Mouse (Mus musculus): ENCODE data around the gene Ccdc181. TPM values are rescaled to one million over a fixed set of nuclear protein-coding genes. Genes with fewer than 3 reads are reported as not detected.
"Not testable (repeated sequence)": the region's sequence is repeated elsewhere in the genome, so short reads cannot be mapped to it uniquely, and the experiment has no call there.

Ccdc181 gene
- 11.8 and 12.2 TPM in 2 replicates for polyA plus RNA-seq (2014; fragmentation: Nextera tagmentation; extraction: Ambion mirVana)

GRCm38 (mm10) chr1:164275455-164275954, at the start of gene Ccdc181:
Gene Ccdc181, plus strand, starts transcription at chr1:164275585.
- Histone ChIP-seq H3K9ac (replicated peaks; ENCODE audit: low read depth, low read length) (peak within 1 kb of the TSS; percentile 25; the same call in 1 of the 2 replicates), H3K27ac (ENCODE audit: low read length) (no peak within 1 kb of the TSS; the same call in 1 of the 2 replicates), H3K4me3 (ENCODE audit: low read depth, low read length) (peak within 1 kb of the TSS; percentile 52), H3K4me2 (replicated peaks; ENCODE audit: low read depth, low read length) (peak within 1 kb of the TSS; percentile 73), H3K36me3 (ENCODE audit: control insufficient read depth, insufficient read depth, low read length) (no peaks in the 10 kb centered on the region), H3K27me3 (ENCODE audit: control insufficient read depth, insufficient read depth, low read length) (no peaks in the 10 kb centered on the region), H3K9me3 (ENCODE audit: control insufficient read depth, low read depth, low read length) (no peaks in the 10 kb centered on the region), H3K4me1 (ENCODE audit: control insufficient read depth, insufficient read depth, low read length) (no peaks in the 10 kb centered on the region)
- under 1% methylated on average over 31 of the region's 31 CpGs for WGBS
- ATAC-seq (ENCODE audit: insufficient number of reproducible peaks, insufficient read depth, low FRiP score, low read depth): peak; percentile 97

DNA sequence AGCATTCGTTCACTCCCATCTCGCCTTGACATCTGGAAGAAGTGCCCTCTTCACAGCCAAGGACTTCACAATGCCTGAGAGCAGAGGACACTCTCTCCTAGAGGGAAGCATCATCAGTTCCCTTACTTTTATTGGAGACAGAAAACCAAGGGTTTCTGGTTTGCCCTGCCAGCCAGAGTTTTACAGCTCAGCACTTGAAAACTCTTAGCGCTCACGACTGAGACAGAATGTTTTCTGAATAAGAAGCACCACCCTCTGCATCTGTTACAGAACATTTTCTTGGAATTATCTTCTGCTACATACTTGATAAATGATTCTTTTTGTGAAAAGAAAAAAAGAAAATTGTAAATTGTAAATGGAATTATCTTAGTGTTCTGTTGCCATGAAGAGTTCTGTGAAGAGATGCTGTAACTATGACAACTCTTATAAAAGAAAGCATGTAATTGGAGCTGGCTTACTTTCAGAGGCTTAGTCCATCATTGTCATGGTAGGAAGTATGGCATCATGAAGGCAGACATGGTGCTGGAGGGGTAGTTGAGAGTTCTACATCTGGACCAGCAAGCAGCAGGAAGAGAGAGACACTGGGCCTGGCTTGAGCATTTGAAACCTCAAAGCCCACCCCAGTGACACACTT, 43.3 kb upstream of the Ccdc181 start:
- H3K4me1 ChIP-seq (ENCODE audit: control insufficient read depth, insufficient read depth, low read length); H3K9me3 ChIP-seq (ENCODE audit: control insufficient read depth, low read depth, low read length); H3K9ac ChIP-seq (replicated peaks; ENCODE audit: low read depth, low read length); H3K27ac ChIP-seq (ENCODE audit: low read length); H3K36me3 ChIP-seq (ENCODE audit: control insufficient read depth, insufficient read depth, low read length); H3K27me3 ChIP-seq (ENCODE audit: control insufficient read depth, insufficient read depth, low read length); ATAC-seq (ENCODE audit: insufficient number of reproducible peaks, insufficient read depth, low FRiP score, low read depth); H3K4me3 ChIP-seq (ENCODE audit: low read depth, low read length); H3K4me2 ChIP-seq (replicated peaks; ENCODE audit: low read depth, low read length): not testable (repeated sequence)
- 74% methylated on average over 2 of the region's 4 CpGs for WGBS

- no peak overlapping the region for H3K27ac ChIP-seq (ENCODE audit: low read length)
- no peak overlapping the region for H3K4me2 ChIP-seq (replicated peaks; ENCODE audit: low read depth, low read length)
- no peak overlapping the region for H3K9ac ChIP-seq (replicated peaks; ENCODE audit: low read depth, low read length)
- ATAC-seq (ENCODE audit: insufficient number of reproducible peaks, insufficient read depth, low FRiP score, low read depth): no peak
- H3K9me3 ChIP-seq (ENCODE audit: control insufficient read depth, low read depth, low read length): no peaks in the 10 kb centered on the region
- no peaks in the 10 kb centered on the region for H3K27me3 ChIP-seq (ENCODE audit: control insufficient read depth, insufficient read depth, low read length)
- WGBS: 78% methylated on average over 1 of the region's 1 CpGs
- no peak overlapping the region for H3K4me3 ChIP-seq (ENCODE audit: low read depth, low read length)
- H3K4me1 ChIP-seq (ENCODE audit: control insufficient read depth, insufficient read depth, low read length): no peaks in the 10 kb centered on the region
- no peaks in the 10 kb centered on the region for H3K36me3 ChIP-seq (ENCODE audit: control insufficient read depth, insufficient read depth, low read length)
Measured at GRCm38 (mm10) chr1:164233447-164233846, 41.9 kb upstream of the Ccdc181 start.

DNA sequence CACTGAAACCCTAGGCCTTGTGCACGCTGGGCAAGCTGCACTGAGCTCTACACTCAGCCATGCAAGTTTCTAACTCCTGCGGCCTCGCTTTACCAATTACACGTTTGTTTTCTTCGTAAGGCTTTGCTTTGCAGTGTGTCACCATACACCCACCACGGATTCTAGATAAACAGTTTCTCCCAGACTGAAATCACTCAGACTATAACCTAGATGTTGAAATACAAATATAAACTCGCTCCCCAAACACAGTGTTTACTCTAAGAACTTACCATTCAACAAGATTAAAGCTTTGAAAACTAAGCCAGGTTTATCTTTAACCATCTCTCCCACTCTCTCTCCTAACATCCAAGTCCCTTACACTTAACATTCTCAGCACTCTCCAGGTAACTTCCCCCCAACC, 40.3 kb upstream of the Ccdc181 start:
- Histone ChIP-seq H3K4me3 (ENCODE audit: low read depth, low read length) (no peak overlapping the region), H3K4me2 (replicated peaks; ENCODE audit: low read depth, low read length) (no peak overlapping the region), H3K9ac (replicated peaks; ENCODE audit: low read depth, low read length) (no peak overlapping the region), H3K27ac (ENCODE audit: low read length) (no peak overlapping the region), H3K9me3 (ENCODE audit: control insufficient read depth, low read depth, low read length) (no peaks in the 10 kb centered on the region), H3K27me3 (ENCODE audit: control insufficient read depth, insufficient read depth, low read length) (no peaks in the 10 kb centered on the region), H3K36me3 (ENCODE audit: control insufficient read depth, insufficient read depth, low read length) (no peaks in the 10 kb centered on the region), H3K4me1 (ENCODE audit: control insufficient read depth, insufficient read depth, low read length) (no peaks in the 10 kb centered on the region)
- WGBS: 37% methylated on average over 7 of the region's 7 CpGs
- no peak for ATAC-seq (ENCODE audit: insufficient number of reproducible peaks, insufficient read depth, low FRiP score, low read depth)

- H3K4me3 ChIP-seq (ENCODE audit: low read depth, low read length): no peak overlapping the region
- WGBS: 64% methylated on average over 7 of the region's 7 CpGs
- ATAC-seq (ENCODE audit: insufficient number of reproducible peaks, insufficient read depth, low FRiP score, low read depth): no peak
Measured at GRCm38 (mm10) chr1:164236078-164236477, 39.3 kb upstream of the Ccdc181 start.

DNA sequence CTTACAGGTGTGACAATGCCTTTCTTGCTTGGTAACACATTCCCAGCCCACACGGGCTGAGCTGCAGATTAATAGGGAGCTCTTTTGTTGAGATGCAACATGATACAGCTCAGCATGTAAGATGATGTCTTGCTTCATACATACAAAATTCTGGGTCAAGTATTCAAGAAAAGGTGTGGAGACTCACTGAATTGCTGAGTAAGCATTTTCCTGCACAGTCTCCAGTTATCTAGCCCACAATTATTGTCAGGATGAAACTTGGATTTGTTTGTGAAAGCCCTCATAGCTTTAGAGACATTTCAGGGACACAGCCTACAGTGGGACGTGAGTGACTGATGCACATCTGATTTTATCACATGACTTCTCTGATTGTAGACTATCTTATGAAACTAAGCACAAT, 33.9 kb upstream of the Ccdc181 start:
- H3K9me3 ChIP-seq (ENCODE audit: control insufficient read depth, low read depth, low read length): no peaks in the 10 kb centered on the region
- WGBS: 82% methylated on average over 2 of the region's 2 CpGs
- H3K27ac ChIP-seq (ENCODE audit: low read length): no peak overlapping the region
- no peak overlapping the region for H3K4me2 ChIP-seq (replicated peaks; ENCODE audit: low read depth, low read length)
- no peak overlapping the region for H3K4me3 ChIP-seq (ENCODE audit: low read depth, low read length)
- H3K36me3 ChIP-seq (ENCODE audit: control insufficient read depth, insufficient read depth, low read length): no peaks in the 10 kb centered on the region
- ATAC-seq (ENCODE audit: insufficient number of reproducible peaks, insufficient read depth, low FRiP score, low read depth): no peak
- no peaks in the 10 kb centered on the region for H3K4me1 ChIP-seq (ENCODE audit: control insufficient read depth, insufficient read depth, low read length)
- H3K9ac ChIP-seq (replicated peaks; ENCODE audit: low read depth, low read length): no peak overlapping the region
- H3K27me3 ChIP-seq (ENCODE audit: control insufficient read depth, insufficient read depth, low read length): no peaks in the 10 kb centered on the region

More at GRCm38 (mm10) chr1:164236078-164236477, 39.3 kb upstream of the Ccdc181 start:
- Histone ChIP-seq H3K9me3 (ENCODE audit: control insufficient read depth, low read depth, low read length) (no peaks in the 10 kb centered on the region), H3K27me3 (ENCODE audit: control insufficient read depth, insufficient read depth, low read length) (no peaks in the 10 kb centered on the region), H3K4me1 (ENCODE audit: control insufficient read depth, insufficient read depth, low read length) (no peaks in the 10 kb centered on the region), H3K4me2 (replicated peaks; ENCODE audit: low read depth, low read length) (no peak overlapping the region), H3K36me3 (ENCODE audit: control insufficient read depth, insufficient read depth, low read length) (no peaks in the 10 kb centered on the region), H3K27ac (ENCODE audit: low read length) (no peak overlapping the region), H3K9ac (replicated peaks; ENCODE audit: low read depth, low read length) (no peak overlapping the region)

- H3K36me3 ChIP-seq (ENCODE audit: control insufficient read depth, insufficient read depth, low read length): no peaks in the 10 kb centered on the region
- H3K4me3 ChIP-seq (ENCODE audit: low read depth, low read length): no peak overlapping the region
- no peak overlapping the region for H3K27ac ChIP-seq (ENCODE audit: low read length)
- WGBS: 48% methylated on average over 8 of the region's 8 CpGs
- no peaks in the 10 kb centered on the region for H3K9me3 ChIP-seq (ENCODE audit: control insufficient read depth, low read depth, low read length)
- peaks cover 1% of the 10 kb centered on the region for H3K4me1 ChIP-seq (ENCODE audit: control insufficient read depth, insufficient read depth, low read length)
- H3K4me2 ChIP-seq (replicated peaks; ENCODE audit: low read depth, low read length): no peak overlapping the region
- no peak for ATAC-seq (ENCODE audit: insufficient number of reproducible peaks, insufficient read depth, low FRiP score, low read depth)
- no peak overlapping the region for H3K9ac ChIP-seq (replicated peaks; ENCODE audit: low read depth, low read length)
- H3K27me3 ChIP-seq (ENCODE audit: control insufficient read depth, insufficient read depth, low read length): no peaks in the 10 kb centered on the region
Measured at GRCm38 (mm10) chr1:164242809-164243208, 32.6 kb upstream of the Ccdc181 start.

- Histone ChIP-seq H3K27me3 (ENCODE audit: control insufficient read depth, insufficient read depth, low read length) (no peaks in the 10 kb centered on the region), H3K4me2 (replicated peaks; ENCODE audit: low read depth, low read length) (peak overlapping the region; percentile 43; the same call in 1 of the 2 replicates), H3K9ac (replicated peaks; ENCODE audit: low read depth, low read length) (no peak overlapping the region), H3K4me1 (ENCODE audit: control insufficient read depth, insufficient read depth, low read length) (peaks cover 11% of the 10 kb centered on the region), H3K9me3 (ENCODE audit: control insufficient read depth, low read depth, low read length) (no peaks in the 10 kb centered on the region), H3K4me3 (ENCODE audit: low read depth, low read length) (no peak overlapping the region), H3K27ac (ENCODE audit: low read length) (no peak overlapping the region), H3K36me3 (ENCODE audit: control insufficient read depth, insufficient read depth, low read length) (no peaks in the 10 kb centered on the region)
- no peak for ATAC-seq (ENCODE audit: insufficient number of reproducible peaks, insufficient read depth, low FRiP score, low read depth)
- 49% methylated on average over 8 of the region's 8 CpGs for WGBS
Measured at GRCm38 (mm10) chr1:164247442-164247841, 27.9 kb upstream of the Ccdc181 start.

- H3K9ac ChIP-seq (replicated peaks; ENCODE audit: low read depth, low read length): peak overlapping the region; percentile 31
- H3K4me3 ChIP-seq (ENCODE audit: low read depth, low read length): peak overlapping the region; percentile 71
- ATAC-seq (ENCODE audit: insufficient number of reproducible peaks, insufficient read depth, low FRiP score, low read depth): no peak
- no peaks in the 10 kb centered on the region for H3K27me3 ChIP-seq (ENCODE audit: control insufficient read depth, insufficient read depth, low read length)
- no peak overlapping the region for H3K27ac ChIP-seq (ENCODE audit: low read length)
- no peaks in the 10 kb centered on the region for H3K9me3 ChIP-seq (ENCODE audit: control insufficient read depth, low read depth, low read length)
- peaks cover 16% of the 10 kb centered on the region for H3K4me1 ChIP-seq (ENCODE audit: control insufficient read depth, insufficient read depth, low read length)
- H3K4me2 ChIP-seq (replicated peaks; ENCODE audit: low read depth, low read length): peak overlapping the region; percentile 43
- H3K36me3 ChIP-seq (ENCODE audit: control insufficient read depth, insufficient read depth, low read length): no peaks in the 10 kb centered on the region
- WGBS: 17% methylated on average over 10 of the region's 10 CpGs
Measured at GRCm38 (mm10) chr1:164247971-164248370, 27.4 kb upstream of the Ccdc181 start.

Data from stomach, embryonic 14.5 days (tissue).